Mouse (Mus musculus): ENCODE data around the gene Slc26a9. TPM values are rescaled to one million over a fixed set of nuclear protein-coding genes. Genes with fewer than 3 reads are reported as not detected.

The Slc26a9 gene
- polyA plus RNA-seq (2012; rRNA removed), result 0.10 and 0.13 TPM in 2 replicates

DNA sequence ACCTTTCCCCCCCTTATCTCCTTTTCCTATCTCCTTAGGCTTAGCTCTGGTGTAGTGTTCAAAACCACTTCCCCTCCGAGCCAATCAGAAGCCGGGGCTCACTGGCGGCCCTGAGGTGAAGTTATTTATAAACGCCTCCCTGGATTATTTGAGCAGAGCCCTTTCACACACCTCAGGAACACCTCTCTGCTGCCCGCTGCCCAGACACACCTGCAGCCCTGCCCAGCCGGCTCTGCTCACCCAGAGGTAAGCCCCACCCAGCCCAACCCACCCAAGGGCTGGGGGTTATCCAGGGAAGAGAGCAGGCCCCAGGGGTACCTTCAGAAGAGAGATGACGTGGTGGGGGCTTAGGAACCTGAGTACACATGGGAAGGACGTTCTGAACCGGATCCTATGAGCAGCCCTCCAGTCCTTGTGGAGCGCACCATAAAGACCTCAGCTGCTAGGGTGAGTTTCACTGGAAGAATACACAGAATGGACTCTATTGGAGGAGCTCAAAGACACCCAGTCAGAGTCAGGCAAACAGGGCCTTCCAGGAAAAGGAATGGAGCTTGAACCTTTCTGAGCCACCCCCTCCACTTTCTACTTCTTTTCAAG, at the start of gene Slc26a9:
TSS of gene Slc26a9 (plus strand) at position 155 of the 597 bp plus-strand sequence.

DNA sequence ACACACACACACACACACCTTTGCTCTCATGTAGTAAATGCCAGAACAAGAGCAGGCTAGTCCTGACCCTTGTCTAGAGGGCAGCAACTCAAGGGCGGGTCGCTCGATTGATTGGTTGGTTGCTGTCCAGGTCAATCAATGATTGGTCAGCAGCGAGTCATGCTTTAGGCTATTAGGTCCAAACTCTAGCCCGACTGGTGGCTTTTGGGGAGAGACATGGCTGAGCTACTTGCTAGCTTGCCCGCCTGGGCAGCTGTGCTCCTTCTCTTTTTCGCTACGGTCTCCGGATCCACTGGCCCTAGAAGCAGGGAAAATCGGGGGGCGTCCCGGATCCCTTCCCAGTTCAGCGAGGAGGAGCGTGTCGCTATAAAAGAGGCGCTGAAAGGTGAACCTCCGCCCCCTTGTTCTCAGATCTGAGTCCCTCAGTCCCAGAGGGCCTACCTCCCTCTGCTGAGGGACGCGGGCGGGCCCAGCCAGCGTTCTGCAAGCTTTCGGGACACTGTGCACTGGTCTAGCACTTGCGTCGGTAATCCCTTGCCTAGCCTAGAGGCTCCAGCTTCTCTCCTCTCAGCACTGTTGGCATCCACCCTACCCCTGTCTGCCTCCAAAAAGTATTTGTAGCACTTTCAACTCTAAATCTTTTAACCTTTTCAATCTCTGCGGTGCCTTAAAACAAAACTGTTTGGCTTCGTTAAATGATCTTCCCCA, 53.5 kb downstream of the Slc26a9 start, which contains the start of gene Pm20d1:
TSS of gene Pm20d1 (plus strand) at position 180 of the 708 bp plus-strand sequence.

Other genes with a start within 250 kb of the Slc26a9 start
- gene Srgap2, start 216.7 kb upstream of the Slc26a9 start, polyA plus RNA-seq (2012; rRNA removed), result 35.2 and 41.0 TPM in 2 replicates
- 1.7 and 2.7 TPM in 2 replicates for gene Fam72a, start 216.1 kb upstream of the Slc26a9 start, polyA plus RNA-seq (2012; rRNA removed)
- gene Avpr1b, start 144.8 kb upstream of the Slc26a9 start, polyA plus RNA-seq (2012; rRNA removed), result not detected in 2 replicates
- gene Ctse, start 105.7 kb upstream of the Slc26a9 start, polyA plus RNA-seq (2012; rRNA removed), result 0.09 TPM in 1 of 2 replicates, not detected in the other
- gene Rab7b, start 55.3 kb upstream of the Slc26a9 start, polyA plus RNA-seq (2012; rRNA removed), result 1.1 and 1.2 TPM in 2 replicates
- 0.11 and 0.20 TPM in 2 replicates for gene Pm20d1, start 53.4 kb downstream of the Slc26a9 start, polyA plus RNA-seq (2012; rRNA removed)
- 22.2 and 23.7 TPM in 2 replicates for gene Slc41a1, start 83.5 kb downstream of the Slc26a9 start, polyA plus RNA-seq (2012; rRNA removed)
- 8.7 and 13.8 TPM in 2 replicates for gene Rab29, start 123.2 kb downstream of the Slc26a9 start, polyA plus RNA-seq (2012; rRNA removed)
- 50.9 and 51.2 TPM in 2 replicates for gene Nucks1, start 166.5 kb downstream of the Slc26a9 start, polyA plus RNA-seq (2012; rRNA removed)
- 4.0 and 5.1 TPM in 2 replicates for gene Slc45a3, start 218.9 kb downstream of the Slc26a9 start, polyA plus RNA-seq (2012; rRNA removed)

Data from central nervous system, embryonic 14 days (tissue).